Mouse (Mus musculus) thymus, postnatal 14 days (tissue): Measurements from ENCODE around the gene Btc.
A peak's percentile ranks its signal among the peaks of the same experiment; 100 is the strongest.

ENCODE experiments used
- DNase-seq: peaks from one replicate; pipeline ENCODE4 v3.0.0; 2021

Btc gene

DNA sequence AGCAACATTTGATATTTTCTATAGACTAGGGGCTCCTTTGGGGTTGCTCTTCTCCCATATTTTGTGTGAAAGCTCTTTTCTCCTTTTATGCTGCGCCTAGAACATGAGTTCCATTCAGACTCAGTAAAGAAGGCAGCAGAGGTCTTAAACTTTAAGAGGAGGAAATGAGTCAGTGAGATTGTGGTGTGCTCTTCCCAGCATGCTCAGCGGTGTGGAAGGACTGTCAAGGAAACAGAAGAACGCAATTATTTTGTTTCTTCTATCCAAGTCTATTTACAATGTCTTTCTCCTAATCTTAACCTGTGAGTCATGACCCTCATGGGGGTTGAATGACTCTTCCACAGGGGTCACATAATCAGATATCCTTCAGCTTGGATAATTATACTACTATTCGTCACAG lies 82.4 kb downstream of the Btc start:
- no peak for DNase-seq

DNA sequence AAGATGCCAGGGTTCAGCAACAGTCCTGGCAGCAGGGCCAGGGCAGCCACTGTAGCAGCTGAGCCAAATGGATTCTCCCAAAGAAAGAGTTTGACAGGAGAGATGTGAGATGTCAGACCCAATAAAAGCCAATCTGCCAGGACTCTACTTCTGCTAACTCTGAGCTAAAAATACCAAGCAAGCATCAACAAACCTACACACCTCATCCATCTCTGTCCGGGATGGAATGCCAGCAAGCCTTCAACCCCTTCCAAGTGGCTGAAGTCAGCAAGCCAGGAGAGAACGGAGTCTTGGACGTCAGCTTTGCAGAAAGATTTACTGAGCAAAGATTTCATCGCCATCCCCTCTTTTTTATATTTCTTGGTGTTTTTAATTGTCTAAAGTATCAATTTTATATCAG lies 88.8 kb downstream of the Btc start:
- DNase-seq = no peak

- no peak for DNase-seq
Measured at GRCm38 (mm10) chr5:91311767-91312166, 91.0 kb downstream of the Btc start.

DNA sequence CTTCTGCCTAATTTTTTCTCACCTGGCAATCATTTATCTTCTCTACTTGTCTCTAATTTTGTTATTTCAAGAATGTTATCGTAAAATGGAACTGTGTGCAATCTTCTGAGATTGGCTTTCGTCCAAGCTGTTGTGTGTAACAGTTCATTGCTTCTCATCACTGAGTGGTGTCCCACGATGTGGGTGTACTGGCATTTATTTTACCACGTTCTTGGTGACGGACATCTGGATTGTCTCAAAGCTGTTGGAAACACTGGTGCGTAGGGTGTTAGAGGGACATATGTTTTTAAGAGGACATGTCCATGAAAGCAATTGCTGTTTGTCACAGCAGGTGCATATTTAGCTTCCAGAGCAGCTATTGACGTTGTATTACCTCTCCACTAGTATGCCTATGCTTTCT lies 94.2 kb downstream of the Btc start:
- no peak for DNase-seq

DNA sequence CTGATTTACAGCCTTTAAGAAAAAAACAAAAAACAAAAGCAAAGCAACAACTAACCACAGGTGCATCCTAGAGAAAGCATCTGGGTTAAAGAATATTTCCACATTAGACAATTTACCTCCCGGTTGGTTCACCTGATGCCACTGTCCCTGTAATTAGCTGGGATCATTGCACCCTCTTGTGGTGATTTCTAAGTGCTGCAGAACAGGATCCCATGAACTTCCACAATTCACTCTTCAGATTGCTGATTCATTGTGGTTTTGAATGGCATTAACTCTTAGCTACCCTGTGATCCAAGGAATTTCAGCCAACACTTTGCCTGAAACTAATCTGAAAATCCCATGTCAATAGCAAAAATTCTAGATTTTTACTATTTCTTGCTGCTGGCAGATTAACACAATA lies 94.9 kb downstream of the Btc start:
- DNase-seq = peak; percentile 18
